In the genomic region with DNA sequence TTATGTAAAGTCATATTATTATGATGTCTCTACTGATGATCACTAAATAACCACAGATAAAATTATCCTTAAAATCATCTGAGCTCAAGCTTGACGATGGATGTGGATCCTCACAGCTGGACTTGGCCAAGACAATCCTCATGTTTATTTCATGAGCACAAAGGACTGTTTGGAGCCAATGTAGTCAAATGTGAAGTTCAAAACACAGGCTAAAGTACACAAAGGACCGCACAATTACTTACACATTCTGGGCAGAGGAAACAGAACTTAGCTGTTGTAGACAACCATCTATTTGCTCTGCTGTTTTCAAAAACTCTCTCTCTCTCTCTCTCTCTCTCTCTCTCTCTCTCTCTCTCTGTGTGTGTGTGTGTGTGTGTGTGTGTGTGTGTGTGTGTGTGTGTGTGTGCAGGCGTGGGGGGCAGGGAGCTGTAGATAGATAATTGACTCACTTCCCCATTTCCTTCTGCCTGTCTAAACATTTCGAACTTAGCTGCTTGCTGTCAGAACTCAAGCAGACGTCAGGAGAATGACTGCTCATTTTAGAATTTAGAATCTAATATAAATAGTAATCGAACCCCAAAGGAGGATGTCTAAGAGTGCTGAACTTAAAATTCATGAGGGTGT, we compare ENCODE assay signal across 14 mouse cellular contexts. TPM values are rescaled to one million over a fixed set of nuclear protein-coding genes. Genes with fewer than 3 reads are reported as not detected.
DNase-seq lines count a peak whose midpoint lies in the region; ATAC-seq lines count a peak whose summit lies in the region.
"Had no signal": no experiment of that assay in that cellular context is flagged by ENCODE, and none has a peak within 500 bp of the region (broad histone marks: within the 10 kb centered on the region; RNA-seq: fewer than 3 reads in every experiment).

No protein-coding gene starts in this region.

- no peak overlapping the region for H3K4me3 ChIP-seq in forebrain, embryonic 16.5 days (replicated peaks; ENCODE audit: low read length)
- H3K4me3 ChIP-seq in forebrain, embryonic 12.5 days (replicated peaks): no peak overlapping the region
- H3K4me3 ChIP-seq: neural tube, embryonic 12.5 days had no signal

- no peaks in the 10 kb centered on the region for H3K4me1 ChIP-seq in forebrain, embryonic 16.5 days (replicated peaks; ENCODE audit: control insufficient read depth, insufficient read depth, low read length)
- H3K4me1 ChIP-seq in forebrain, embryonic 12.5 days: peaks cover 5% of the 10 kb centered on the region; the same call in 1 of the 2 replicates

- peak; percentile 38 for DNase-seq in lung, postnatal 10 days
- DNase-seq in lung, postnatal 25 days (ENCODE audit: low spot score): no peak
- peak; percentile 60 to 64 for DNase-seq in B cell, adult 2 months
- DNase-seq in lung, postnatal 4 days: peak; percentile 9 to 33
- DNase-seq in adrenal gland, postnatal 25 days: no peak
- DNase-seq in gastrocnemius, adult 8-10 months (ENCODE audit: low spot score in 2 of 2): no peak
- DNase-seq: cerebellum, adult 18-20 months; gastrocnemius, postnatal 10 days; heart, postnatal 14 days had no signal

- H3K27ac ChIP-seq in forebrain, embryonic 16.5 days (ENCODE audit: low read length): no peak overlapping the region
- H3K27ac ChIP-seq in forebrain, embryonic 12.5 days: no peak overlapping the region
- H3K27ac ChIP-seq: kidney, postnatal 0 days; neural tube, embryonic 12.5 days had no signal

- H3K9me3 ChIP-seq in forebrain, embryonic 16.5 days (ENCODE audit: control insufficient read depth, low read length): no peaks in the 10 kb centered on the region
- no peaks in the 10 kb centered on the region for H3K9me3 ChIP-seq in forebrain, embryonic 12.5 days
- H3K9me3 ChIP-seq: neural tube, embryonic 12.5 days had no signal

- ATAC-seq in forebrain, embryonic 16.5 days: peak; percentile 59
- no peak for ATAC-seq in forebrain, embryonic 12.5 days (ENCODE audit: low FRiP score)
- ATAC-seq: Patski had no signal

- WGBS in forebrain, embryonic 16.5 days: 42% methylated on average over 6 of the region's 6 CpGs
- WGBS in forebrain, embryonic 12.5 days: 63% methylated on average over 6 of the region's 6 CpGs

- H3K9ac ChIP-seq in forebrain, embryonic 16.5 days (replicated peaks; ENCODE audit: low read depth, low read length): no peak overlapping the region
- H3K9ac ChIP-seq in forebrain, embryonic 12.5 days: no peak overlapping the region
- H3K9ac ChIP-seq: neural tube, embryonic 12.5 days had no signal

- H3K4me2 ChIP-seq in forebrain, embryonic 16.5 days (ENCODE audit: low read length): no peak overlapping the region
- H3K4me2 ChIP-seq in forebrain, embryonic 12.5 days: no peak overlapping the region
- H3K4me2 ChIP-seq: neural tube, embryonic 12.5 days had no signal

- H3K27me3 ChIP-seq in forebrain, embryonic 16.5 days (replicated peaks; ENCODE audit: control insufficient read depth, insufficient read depth, low read length): no peaks in the 10 kb centered on the region
- no peaks in the 10 kb centered on the region for H3K27me3 ChIP-seq in forebrain, embryonic 12.5 days
- H3K27me3 ChIP-seq: neural tube, embryonic 12.5 days; Patski had no signal

- H3K36me3 ChIP-seq in forebrain, embryonic 16.5 days (ENCODE audit: control insufficient read depth, insufficient read depth): no peaks in the 10 kb centered on the region
- no peaks in the 10 kb centered on the region for H3K36me3 ChIP-seq in forebrain, embryonic 12.5 days (replicated peaks)
- H3K36me3 ChIP-seq: neural tube, embryonic 12.5 days had no signal

RNA-seq across cellular contexts. Expression of gene Slc16a12, which starts 52.7 kb away (rescaled TPM):
- polyA plus RNA-seq in forebrain, embryonic 16.5 days (2015; fragmentation: Nextera tagmentation; extraction: Ambion mirVana): 2.8 and 3.9 TPM in 2 replicates
- 1.0 and 1.3 TPM in 2 replicates for polyA plus RNA-seq in forebrain, embryonic 12.5 days (2016; fragmentation: Nextera tagmentation; extraction: Ambion mirVana)
- 0.39 and 1.0 TPM in 2 replicates for total RNA-seq in adrenal gland, postnatal 25 days (2021)
- 1 to 10 TPM in 1 of 4 experiments, under 1 TPM in 3; 0.34 to 1.8 (median 0.44) TPM for total RNA-seq in gastrocnemius, adult 8-10 months (2022)

Comparison
In these comparisons a context has a peak if more than half of its experiments do, and no peak if none do; other contexts are left out.
1. DNase-seq: peak in lung, postnatal 10 days (single experiment), B cell, adult 2 months (2 of 2) and lung, postnatal 4 days (2 of 2); none in lung, postnatal 25 days (single experiment), adrenal gland, postnatal 25 days (single experiment) and gastrocnemius, adult 8-10 months (0 of 2).